Mouse (Mus musculus): ENCODE results near the gene Fcer2a. TPM values are rescaled to one million over a fixed set of nuclear protein-coding genes. Genes with fewer than 3 reads are reported as not detected.

Fcer2a gene
- polyA plus RNA-seq, 2 experiments: 0.05 TPM; not detected in 1

- Histone ChIP-seq H3K4me3 (ENCODE audit: insufficient read depth in 1 of 2, low read depth in 2 of 2, low read length in 2 of 2) (no peak overlapping the region), H3K9me3 (ENCODE audit: control insufficient read depth, low read length) (no peaks in the 10 kb centered on the region), H3K27me3 (ENCODE audit: control insufficient read depth, insufficient read depth, low read length) (no peaks in the 10 kb centered on the region), H3K4me2 (ENCODE audit: low read depth) (no peak overlapping the region), H3K36me3 (replicated peaks; ENCODE audit: control insufficient read depth, insufficient read depth, low read depth) (no peaks in the 10 kb centered on the region; the same call in 1 of the 2 replicates), H3K27ac (no peak overlapping the region), H3K4me1 (replicated peaks; ENCODE audit: control insufficient read depth in 2 of 2, insufficient read depth in 2 of 2, low read length in 1 of 2) (no peaks in the 10 kb centered on the region), H3K9ac (replicated peaks) (no peak overlapping the region)
- TF ChIP-seq CTCF (IDR thresholded peaks at IDR 0.05; ENCODE audit: low read depth) (no peak), EP300 (IDR thresholded peaks at IDR 0.05; ENCODE audit: low read depth) (no peak)
- WGBS (ENCODE audit: insufficient replicate concordance): 39% methylated on average over 5 of the region's 5 CpGs
- ATAC-seq (ENCODE audit: insufficient read depth) (no peak), DNase-seq (ENCODE audit: low read depth in 3 of 3, low spot score in 3 of 3) (no peak)
Observed at GRCm38 (mm10) chr8:3685422-3685821, 8.6 kb downstream of the Fcer2a start.

DNA sequence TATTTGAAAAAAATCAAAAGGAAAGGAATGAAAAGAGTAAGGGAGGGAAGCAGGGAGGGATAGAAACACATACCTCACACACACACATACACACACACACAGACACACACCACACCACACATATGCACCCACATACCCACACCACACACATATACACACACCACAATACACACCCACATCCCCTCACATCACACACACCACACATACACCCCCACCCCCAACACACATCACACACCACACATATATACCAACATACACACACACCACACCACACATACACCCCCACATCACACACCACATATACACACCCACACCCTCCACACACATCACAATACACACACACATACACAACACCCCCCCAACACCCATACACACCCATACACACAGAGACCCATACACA lies 9.4 kb downstream of the Fcer2a start:
- no peak for ATAC-seq (ENCODE audit: insufficient read depth)
- H3K9me3 ChIP-seq (ENCODE audit: control insufficient read depth, low read length): no peaks in the 10 kb centered on the region
- no peak overlapping the region for H3K4me3 ChIP-seq (ENCODE audit: insufficient read depth in 1 of 2, low read depth in 2 of 2, low read length in 2 of 2)
- H3K36me3 ChIP-seq (replicated peaks; ENCODE audit: control insufficient read depth, insufficient read depth, low read depth): peaks cover 9% of the 10 kb centered on the region
- H3K27me3 ChIP-seq (ENCODE audit: control insufficient read depth, insufficient read depth, low read length): no peaks in the 10 kb centered on the region
- TF ChIP-seq EP300 (IDR thresholded peaks at IDR 0.05; ENCODE audit: low read depth): no peak
- TF ChIP-seq CTCF (IDR thresholded peaks at IDR 0.05; ENCODE audit: low read depth): no peak
- no peak overlapping the region for H3K9ac ChIP-seq (replicated peaks)
- no peak overlapping the region for H3K27ac ChIP-seq
- DNase-seq (ENCODE audit: low read depth in 3 of 3, low spot score in 3 of 3): no peak
- H3K4me1 ChIP-seq (replicated peaks; ENCODE audit: control insufficient read depth in 2 of 2, insufficient read depth in 2 of 2, low read length in 1 of 2): no peaks in the 10 kb centered on the region
- no peak overlapping the region for H3K4me2 ChIP-seq (ENCODE audit: low read depth)

DNA sequence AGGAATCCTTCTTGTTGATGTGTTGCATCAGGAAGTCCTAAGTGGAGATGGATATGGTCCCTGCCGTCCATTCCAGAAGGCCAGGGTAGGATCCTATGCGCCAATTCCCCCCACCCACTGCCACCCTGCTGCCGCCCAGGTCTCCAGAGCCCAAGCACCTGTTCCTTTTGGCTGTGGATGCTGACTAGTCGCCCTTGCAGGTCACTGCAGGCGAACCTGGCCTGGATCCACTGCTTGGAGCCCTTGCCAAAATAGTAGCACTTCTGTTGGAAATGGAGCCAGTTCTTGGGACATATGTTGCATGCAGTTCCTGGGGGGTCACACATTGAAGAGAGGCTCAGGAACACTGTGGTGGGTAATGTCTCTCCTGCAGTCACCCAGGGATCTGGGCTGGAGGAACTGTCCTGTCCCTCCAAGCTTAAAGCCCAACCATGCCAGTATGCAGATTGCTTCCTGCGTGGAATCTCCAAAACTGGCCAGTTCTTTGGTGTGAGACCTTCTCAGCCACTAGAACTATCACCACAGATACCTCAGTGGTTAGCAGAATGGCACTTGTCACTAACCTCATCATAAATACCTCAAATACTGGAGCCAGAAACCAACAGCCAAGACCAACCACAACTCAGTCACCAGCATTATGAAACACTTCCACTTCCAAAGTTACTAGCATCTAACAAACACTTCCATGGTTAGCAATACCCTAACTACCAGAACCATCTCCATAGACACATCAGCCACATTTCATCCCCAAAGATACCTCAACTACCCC lies 10.4 kb downstream of the Fcer2a start:
- Histone ChIP-seq H3K27ac (no peak overlapping the region), H3K9ac (replicated peaks) (no peak overlapping the region), H3K27me3 (ENCODE audit: control insufficient read depth, insufficient read depth, low read length) (no peaks in the 10 kb centered on the region), H3K36me3 (replicated peaks; ENCODE audit: control insufficient read depth, insufficient read depth, low read depth) (peaks cover 11% of the 10 kb centered on the region), H3K4me3 (ENCODE audit: insufficient read depth in 1 of 2, low read depth in 2 of 2, low read length in 2 of 2) (no peak overlapping the region), H3K9me3 (ENCODE audit: control insufficient read depth, low read length) (no peaks in the 10 kb centered on the region), H3K4me1 (replicated peaks; ENCODE audit: control insufficient read depth in 2 of 2, insufficient read depth in 2 of 2, low read length in 1 of 2) (no peaks in the 10 kb centered on the region), H3K4me2 (ENCODE audit: low read depth) (no peak overlapping the region)
- TF ChIP-seq CTCF (IDR thresholded peaks at IDR 0.05; ENCODE audit: low read depth): no peak
- TF ChIP-seq EP300 (IDR thresholded peaks at IDR 0.05; ENCODE audit: low read depth): no peak
- 52% methylated on average over 6 of the region's 6 CpGs for WGBS (ENCODE audit: insufficient replicate concordance)
- ATAC-seq (ENCODE audit: insufficient read depth): no peak
- no peak for DNase-seq (ENCODE audit: low read depth in 3 of 3, low spot score in 3 of 3)

GRCm38 (mm10) chr8:3682435-3682834 lies 11.5 kb downstream of the Fcer2a start:
- H3K9me3 ChIP-seq (ENCODE audit: control insufficient read depth, low read length): no peaks in the 10 kb centered on the region
- no peak overlapping the region for H3K4me3 ChIP-seq (ENCODE audit: insufficient read depth in 1 of 2, low read depth in 2 of 2, low read length in 2 of 2)
- no peak for DNase-seq (ENCODE audit: low read depth in 3 of 3, low spot score in 3 of 3)
- no peak overlapping the region for H3K9ac ChIP-seq (replicated peaks)
- H3K36me3 ChIP-seq (replicated peaks; ENCODE audit: control insufficient read depth, insufficient read depth, low read depth): peaks cover 11% of the 10 kb centered on the region
- H3K4me2 ChIP-seq (ENCODE audit: low read depth): no peak overlapping the region
- ATAC-seq (ENCODE audit: insufficient read depth): no peak
- 0 out of 4 replicates have a peak, but pooled peaks cover 0 to 4% of the 10 kb centered on the region in 2 experiments for H3K4me1 ChIP-seq (replicated peaks; ENCODE audit: control insufficient read depth in 2 of 2, insufficient read depth in 2 of 2, low read length in 1 of 2)
- WGBS (ENCODE audit: insufficient replicate concordance): 64% methylated on average over 5 of the region's 5 CpGs
- TF ChIP-seq EP300 (IDR thresholded peaks at IDR 0.05; ENCODE audit: low read depth): no peak
- TF ChIP-seq CTCF (IDR thresholded peaks at IDR 0.05; ENCODE audit: low read depth): no peak
- H3K27ac ChIP-seq: no peak overlapping the region
- H3K27me3 ChIP-seq (ENCODE audit: control insufficient read depth, insufficient read depth, low read length): no peaks in the 10 kb centered on the region

DNA sequence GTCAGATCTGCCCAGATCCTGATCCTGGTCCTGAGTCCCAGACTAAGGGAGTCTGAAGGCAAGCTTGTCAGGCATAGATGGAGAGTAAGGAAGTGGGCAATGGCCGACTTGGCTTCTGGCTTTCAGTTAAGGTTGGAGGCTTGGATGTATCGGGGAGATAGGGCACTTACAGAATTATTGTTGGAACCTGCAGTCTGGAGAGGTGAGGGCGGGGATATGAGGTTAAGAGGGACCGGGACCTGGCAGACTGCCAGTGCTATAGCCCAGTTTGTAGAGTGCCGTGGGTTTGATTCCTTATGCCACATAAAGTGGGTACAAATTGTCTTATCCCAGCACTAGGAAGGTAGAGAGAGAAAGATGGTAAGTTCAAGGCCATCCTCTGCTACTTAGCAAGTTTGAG lies 14.3 kb downstream of the Fcer2a start:
- Histone ChIP-seq H3K4me1 (replicated peaks; ENCODE audit: control insufficient read depth in 2 of 2, insufficient read depth in 2 of 2, low read length in 1 of 2) (peaks cover 3 to 12% of the 10 kb centered on the region in 2 experiments), H3K4me2 (ENCODE audit: low read depth) (no peak overlapping the region), H3K27me3 (ENCODE audit: control insufficient read depth, insufficient read depth, low read length) (no peaks in the 10 kb centered on the region), H3K9me3 (ENCODE audit: control insufficient read depth, low read length) (no peaks in the 10 kb centered on the region), H3K36me3 (replicated peaks; ENCODE audit: control insufficient read depth, insufficient read depth, low read depth) (peaks cover 11% of the 10 kb centered on the region), H3K27ac (no peak overlapping the region), H3K4me3 (ENCODE audit: insufficient read depth in 1 of 2, low read depth in 2 of 2, low read length in 2 of 2) (no peak overlapping the region), H3K9ac (replicated peaks) (no peak overlapping the region)
- ATAC-seq (ENCODE audit: insufficient read depth) (no peak), DNase-seq (ENCODE audit: low read depth in 3 of 3, low spot score in 3 of 3) (no peak)
- TF ChIP-seq EP300 (IDR thresholded peaks at IDR 0.05; ENCODE audit: low read depth) (no peak), CTCF (IDR thresholded peaks at IDR 0.05; ENCODE audit: low read depth) (no peak)
- 71% methylated on average over 5 of the region's 5 CpGs for whole genome bisulfite sequencing (ENCODE audit: insufficient replicate concordance)

Measured in liver, embryonic 14.5 days (tissue).